Mouse (Mus musculus) A20 (cell line): ENCODE measurements around the gene Dhx58.

Experiments
- DNase-seq: peaks from one replicate; pipeline ENCODE4 v3.0.0-alpha.2; 2011; ENCODE audit warnings: low read depth, low spot score

Gene Dhx58

DNA sequence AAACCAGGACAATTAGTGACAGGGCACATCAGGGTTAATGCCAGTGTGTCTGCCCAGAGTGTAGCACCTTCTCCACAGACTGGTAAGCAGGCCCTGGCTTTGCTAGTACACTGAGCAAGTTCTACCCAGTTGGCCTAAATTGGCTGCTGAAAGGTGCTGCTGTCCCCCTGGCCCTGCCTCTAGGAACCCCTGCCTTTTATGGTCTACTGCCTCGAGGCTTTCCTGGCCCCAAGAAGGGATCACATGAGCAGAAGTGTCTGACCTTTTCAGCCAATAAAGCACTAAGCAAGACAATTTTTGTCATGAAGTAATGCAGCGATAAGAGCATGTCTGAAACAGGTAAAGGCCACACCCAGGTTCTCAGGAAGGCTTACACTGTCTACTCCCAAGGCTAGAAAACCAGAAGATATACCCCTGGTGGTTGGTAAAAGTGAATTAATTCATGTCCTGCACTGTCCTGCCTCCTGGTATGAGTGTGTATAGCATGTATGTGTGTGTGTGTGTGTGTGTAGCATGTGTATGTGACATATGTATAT lies 18.5 kb upstream of the Dhx58 start:
- DNase-seq = peak; percentile 57

GRCm38 (mm10) chr11:100721776-100722492 lies 17.9 kb upstream of the Dhx58 start:
- no peak for DNase-seq

DNA sequence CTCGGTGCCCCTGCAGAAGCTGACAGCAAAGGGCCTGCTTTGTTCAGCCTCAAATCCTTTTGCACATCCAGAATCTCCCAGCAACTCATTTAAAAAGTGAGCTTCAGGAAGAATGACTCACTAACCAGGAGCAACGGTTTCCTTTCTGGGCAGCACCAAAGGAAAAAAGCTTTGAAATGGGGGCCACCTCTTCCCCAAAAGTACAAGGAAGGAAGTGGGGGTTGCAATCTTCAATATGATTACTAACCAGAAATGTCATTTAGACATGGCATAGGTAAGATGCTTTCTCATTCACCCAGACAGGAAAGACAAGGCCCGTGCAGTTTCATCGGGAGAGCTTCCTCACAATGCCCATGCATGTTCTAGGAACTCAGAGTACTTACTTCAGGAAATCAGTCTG lies 17.2 kb upstream of the Dhx58 start:
- DNase-seq = no peak

GRCm38 (mm10) chr11:100720345-100720744 lies 16.3 kb upstream of the Dhx58 start:
- no peak for DNase-seq

DNA sequence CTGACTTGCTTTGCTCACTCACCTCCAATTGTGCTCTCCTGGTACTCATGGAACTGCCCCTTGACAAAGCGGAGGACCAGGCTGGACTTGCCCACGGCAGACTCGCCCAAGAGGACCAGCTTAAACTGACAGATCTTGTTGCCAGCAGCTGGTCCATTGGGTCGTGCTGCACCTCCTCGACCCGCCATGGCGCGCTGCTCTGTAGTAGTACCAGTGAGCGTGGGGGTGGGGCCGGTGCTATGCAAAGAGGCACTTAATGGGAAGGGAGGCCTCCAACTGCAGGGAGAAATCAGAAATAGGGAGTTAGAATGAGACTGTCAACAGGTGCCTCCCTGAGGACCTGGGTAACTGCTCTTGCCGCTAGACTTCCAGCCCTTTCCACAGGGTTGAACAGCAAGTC lies 15.8 kb upstream of the Dhx58 start:
- DNase-seq = no peak

DNA sequence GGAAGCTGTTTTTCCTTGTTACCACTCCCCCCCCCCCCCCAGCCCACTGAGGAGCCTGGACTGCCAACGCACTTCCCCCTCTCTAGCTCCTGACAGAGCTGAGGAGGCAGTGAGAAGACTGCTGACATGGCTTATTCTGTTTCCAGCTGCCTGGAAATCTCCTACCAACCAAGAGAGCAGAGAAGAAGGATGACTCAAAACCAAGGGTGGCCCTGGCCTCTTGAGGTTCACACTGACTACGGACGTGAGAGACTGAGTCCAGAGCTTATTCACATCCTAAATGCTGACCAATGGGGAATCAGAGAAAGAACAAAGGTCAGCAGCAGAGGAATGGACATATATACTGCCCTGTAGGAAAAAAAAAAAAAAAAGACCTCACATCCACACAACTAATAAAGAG lies 15.2 kb upstream of the Dhx58 start:
- DNase-seq = no peak

- DNase-seq = no peak
Measured at GRCm38 (mm10) chr11:100718866-100719265, 14.8 kb upstream of the Dhx58 start.

GRCm38 (mm10) chr11:100718462-100718861 lies 14.4 kb upstream of the Dhx58 start:
- DNase-seq = no peak

- no peak for DNase-seq
Measured at GRCm38 (mm10) chr11:100716649-100717048, 12.6 kb upstream of the Dhx58 start.

GRCm38 (mm10) chr11:100714948-100715347 lies 10.9 kb upstream of the Dhx58 start:
- DNase-seq = no peak

DNA sequence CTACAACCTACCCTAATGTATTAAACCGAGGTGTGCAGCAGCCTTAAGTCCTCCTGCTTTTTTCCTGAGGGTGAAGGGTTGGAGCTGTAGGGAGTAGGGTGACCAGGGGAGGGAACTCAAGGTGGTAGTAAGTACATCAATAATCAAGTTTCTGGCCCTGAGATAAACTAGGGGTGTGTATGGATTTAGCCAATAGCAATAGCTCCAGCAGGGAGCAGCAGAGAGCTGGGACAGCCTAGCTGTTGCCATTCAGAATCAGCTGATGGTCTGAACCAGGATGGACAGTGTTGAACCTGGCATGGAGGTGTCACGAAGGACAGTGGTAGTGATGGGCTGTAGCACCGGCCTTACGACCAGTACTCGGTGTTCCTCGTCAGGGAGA lies 10.5 kb upstream of the Dhx58 start:
- DNase-seq = peak; percentile 69

- no peak for DNase-seq
Measured at GRCm38 (mm10) chr11:100713735-100714533, 9.9 kb upstream of the Dhx58 start, which contains the start of gene Hspb9. Hspb9 (plus strand) TSS chr11:100713850.

DNA sequence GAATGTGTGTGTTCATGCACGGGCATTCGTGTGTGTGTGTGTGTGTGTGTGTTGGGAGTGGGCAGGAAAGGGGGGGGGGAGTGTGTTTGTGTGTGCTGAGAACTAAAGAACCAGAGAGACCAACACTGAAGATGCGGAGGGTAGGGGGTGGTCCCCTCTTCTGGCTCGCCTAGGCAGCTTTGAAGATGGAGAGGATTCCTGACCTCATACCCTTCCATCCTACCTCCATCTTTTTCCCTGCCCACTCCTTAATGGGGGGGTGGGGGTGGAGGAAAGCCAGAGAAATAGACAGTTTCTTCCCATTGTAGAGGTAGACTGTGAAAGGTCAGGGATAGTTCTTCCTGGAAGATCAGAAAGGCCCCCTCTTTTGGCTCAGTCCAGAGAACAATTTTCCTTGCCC lies 9.1 kb upstream of the Dhx58 start:
- DNase-seq = no peak

- peak; percentile 78 for DNase-seq
Measured at GRCm38 (mm10) chr11:100711783-100712615, 7.9 kb upstream of the Dhx58 start, which contains the start of gene Kat2a. Kat2a (minus strand) TSS chr11:100712465.

- no peak for DNase-seq
Measured at GRCm38 (mm10) chr11:100710977-100711376, 6.9 kb upstream of the Dhx58 start.

- no peak for DNase-seq
Measured at GRCm38 (mm10) chr11:100710528-100710927, 6.5 kb upstream of the Dhx58 start.

- DNase-seq = no peak
Measured at GRCm38 (mm10) chr11:100709201-100709810, 5.2 kb upstream of the Dhx58 start.

DNA sequence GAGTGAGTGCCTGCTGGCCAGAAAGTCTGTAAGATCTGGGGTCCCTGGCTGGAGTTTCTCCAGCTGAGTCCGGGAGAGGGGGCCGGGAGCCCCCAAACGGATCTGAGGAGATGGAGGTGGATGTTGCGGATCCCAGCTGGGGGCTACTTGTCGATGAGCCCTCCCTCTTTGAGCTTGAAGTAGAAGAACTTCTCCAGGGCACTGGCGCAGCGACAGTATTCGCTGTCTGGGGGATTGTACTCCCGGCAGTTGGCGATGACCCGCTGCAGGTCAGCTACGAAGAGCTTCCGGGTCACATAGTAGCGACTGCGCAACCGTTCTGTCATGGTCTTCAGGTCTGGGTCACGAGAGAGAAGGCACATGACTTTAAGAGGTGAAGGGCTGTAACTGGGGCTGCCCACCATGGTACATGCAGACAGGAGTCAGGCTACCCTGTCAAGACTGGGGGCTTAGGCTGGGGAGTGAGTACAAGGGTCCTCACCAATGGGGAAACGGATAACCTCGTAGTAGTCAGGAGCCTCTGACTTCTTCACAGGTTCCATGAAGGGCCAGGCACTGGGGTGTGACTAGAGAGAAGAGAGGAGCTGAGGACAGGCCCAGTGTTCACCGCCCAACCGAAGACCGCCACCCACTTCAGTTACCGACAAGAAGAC lies 1.1 kb upstream of the Dhx58 start:
- no peak for DNase-seq

- DNase-seq = peak; percentile 22
Measured at GRCm38 (mm10) chr11:100703366-100703765, 705 bp downstream of the Dhx58 start.

DNA sequence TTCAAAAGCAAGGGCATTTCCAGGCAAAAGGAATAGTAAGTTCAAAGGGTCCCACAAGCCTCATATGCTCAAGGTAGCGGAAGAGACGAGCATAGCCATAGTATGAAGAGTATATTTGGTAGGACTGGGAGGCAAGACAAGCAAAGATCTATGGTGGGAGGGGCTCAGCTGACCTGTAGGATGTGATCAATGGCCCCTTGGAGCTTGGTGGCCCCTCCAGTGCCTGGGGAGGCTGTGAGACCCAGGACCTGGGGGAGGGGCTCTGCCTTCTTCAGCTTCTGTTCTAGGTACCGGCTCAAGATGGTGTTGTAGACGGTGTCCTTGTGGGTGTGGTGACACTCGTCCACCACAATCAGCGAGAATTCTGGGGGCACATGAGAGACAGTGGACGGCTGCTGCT lies 1.2 kb downstream of the Dhx58 start:
- no peak for DNase-seq
